Mouse (Mus musculus) bone marrow macrophage, adult 2 months (primary cell): ENCODE measurements around the gene Hsf4.

Source experiments
- CTCF ChIP-seq: IDR thresholded peaks from 2 replicates; pipeline ENCODE4 v1.5.1; 2012; ENCODE audit warnings: low read depth, mild to moderate bottlenecking, low read length, moderate library complexity
- POLR2A ChIP-seq: IDR thresholded peaks from 2 replicates; pipeline ENCODE4 v1.6.1; 2012; ENCODE audit warnings: mild to moderate bottlenecking, low read depth, low read length, borderline replicate concordance

GRCm38 (mm10) chr8:105269461-105269947 lies at the start of gene Hsf4:
- TF ChIP-seq CTCF = no peak
- no peak for TF ChIP-seq POLR2A
